Comparison of ENCODE assay signal across 10 mouse cellular contexts in the genomic region with DNA sequence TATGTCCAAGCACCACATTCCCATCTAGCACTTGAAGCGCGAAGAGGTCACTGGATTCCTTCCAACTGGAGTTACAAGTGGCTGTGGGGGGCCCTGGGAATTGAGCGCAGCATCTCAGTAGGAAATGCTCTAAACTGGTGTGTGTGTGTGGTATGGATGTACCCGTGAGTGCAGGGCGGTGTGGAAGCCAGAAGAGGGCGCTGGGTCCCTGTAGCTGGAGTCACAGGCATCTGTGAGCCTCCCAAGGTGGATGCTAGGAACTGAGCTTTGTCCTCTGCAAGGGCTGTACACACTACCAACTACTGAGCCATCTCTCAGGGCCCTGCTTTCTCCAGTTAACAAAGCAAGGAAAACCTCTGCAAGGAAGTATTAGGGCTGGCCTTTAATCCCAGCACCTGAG. TPM values are rescaled to one million over a fixed set of nuclear protein-coding genes. Genes with fewer than 3 reads are reported as not detected.
DNase-seq lines count a peak whose midpoint lies in the region; ATAC-seq and TF ChIP-seq lines count a peak whose summit lies in the region.
"Had no signal": no experiment of that assay in that cellular context is flagged by ENCODE, and none has a peak within 500 bp of the region (broad histone marks: within the 10 kb centered on the region; RNA-seq: fewer than 3 reads in every experiment).

No protein-coding gene starts in this region.

- CTCF ChIA-PET in Patski (lab: Charles Lee), result no interaction called here

- peak; percentile 47 for TF ChIP-seq CTCF in Patski (IDR thresholded peaks at IDR 0.05)

- intact Hi-C loops in gastrocnemius, postnatal 14 days (cut with DNase I; ENCODE audit: low total_unique reads), result loop anchor here (10.0 kb wide), 1 partner anchor 75 kb away; a partner anchor contains a TSS

- peaks cover 11% of the 10 kb centered on the region for H3K4me1 ChIP-seq in hindbrain, embryonic 14.5 days (replicated peaks; ENCODE audit: control insufficient read depth, insufficient read depth, low read length)

- H3K36me3 ChIP-seq in hindbrain, embryonic 14.5 days (replicated peaks; ENCODE audit: control insufficient read depth, insufficient read depth), result 0 out of 2 replicates have a peak, but pooled peaks cover 3% of the 10 kb centered on the region

- H3K4me3 ChIP-seq in hindbrain, embryonic 14.5 days (replicated peaks; ENCODE audit: low read length), result no peak overlapping the region

- H3K9me3 ChIP-seq in hindbrain, embryonic 14.5 days (ENCODE audit: control insufficient read depth, low read length), result no peaks in the 10 kb centered on the region

- ATAC-seq in Patski, result no peak
- ATAC-seq in hindbrain, embryonic 14.5 days (ENCODE audit: low FRiP score), result no peak

- peak; percentile 13 for DNase-seq in gastrocnemius, postnatal 14 days
- DNase-seq in gastrocnemius, postnatal 10 days, result no peak
- DNase-seq in 3T3-L1 (ENCODE audit: low read depth, low spot score) (peak; percentile 36), Patski (ENCODE audit: low read depth, low spot score) (no peak), MN1 (ENCODE audit: low spot score) (no peak)
- peak; percentile 41 for DNase-seq in lung, postnatal 10 days
- no peak for DNase-seq in right cerebral cortex, postnatal 36 days (ENCODE audit: low spot score in 2 of 2)
- DNase-seq in hindbrain, embryonic 14.5 days (ENCODE audit: low spot score), result no peak

- H3K27me3 ChIP-seq in Patski, result no peaks in the 10 kb centered on the region
- no peaks in the 10 kb centered on the region for H3K27me3 ChIP-seq in hindbrain, embryonic 14.5 days (ENCODE audit: control insufficient read depth, insufficient read depth, low read length)

- in situ Hi-C loops in Patski (cut with MboI; ENCODE audit: low pct_unique_long_range_greater_than_20kb), result loop anchor here (5.0 kb wide), 1 partner anchor 47 kb away; no protein-coding TSS in a partner anchor

- no peak overlapping the region for H3K4me2 ChIP-seq in hindbrain, embryonic 14.5 days (replicated peaks)

- no peak overlapping the region for H3K27ac ChIP-seq in hindbrain, embryonic 14.5 days

- no peak overlapping the region for H3K9ac ChIP-seq in hindbrain, embryonic 14.5 days

- POLR2A ChIA-PET in Patski (lab: Charles Lee), result no interaction called here

- 90% methylated on average over 6 of the region's 6 CpGs for WGBS in hindbrain, embryonic 14.5 days

RNA-seq across cellular contexts. Expression of a gene that starts 2.5 kb away (rescaled TPM):
- 10 to 100 TPM; 14.9 to 16.9 TPM for total RNA-seq in gastrocnemius, postnatal 14 days (2021)
- 10 to 100 TPM; 23.9 to 29.8 TPM for total RNA-seq in gastrocnemius, postnatal 10 days (2021)
- 59.7 TPM for polyA plus RNA-seq in Patski (2021)
- 76.0 and 79.8 TPM in 2 replicates for polyA plus RNA-seq in hindbrain, embryonic 14.5 days (2014; fragmentation: Nextera tagmentation; extraction: Ambion mirVana)

RNA-seq across cellular contexts. Expression of a gene that starts 26.6 kb away (rescaled TPM):
- 10 to 100 TPM in 1 of 2 experiments, 1 to 10 TPM in 1; 9.2 to 14.4 TPM for total RNA-seq in gastrocnemius, postnatal 14 days (2021)
- 10 to 100 TPM; 24.4 to 31.8 TPM for total RNA-seq in gastrocnemius, postnatal 10 days (2021)
- polyA plus RNA-seq in Patski (2021), result 115 TPM
- 1,580 and 1,755 TPM in 2 replicates for polyA plus RNA-seq in hindbrain, embryonic 14.5 days (2014; fragmentation: Nextera tagmentation; extraction: Ambion mirVana)

RNA-seq across cellular contexts. Expression of a gene that starts 33.4 kb away (rescaled TPM):
- total RNA-seq in gastrocnemius, postnatal 14 days (2021), result under 1 TPM; 0.37 to 0.44 TPM
- total RNA-seq in gastrocnemius, postnatal 10 days (2021), result under 1 TPM in 1 of 2 experiments, not detected in 1; 0.59 TPM
- 0.12 TPM for polyA plus RNA-seq in Patski (2021)
- polyA plus RNA-seq in hindbrain, embryonic 14.5 days (2014; fragmentation: Nextera tagmentation; extraction: Ambion mirVana), result 10.6 and 13.0 TPM in 2 replicates

RNA-seq across cellular contexts. Expression of a gene that starts 38.3 kb away (rescaled TPM):
- under 1 TPM; 0.62 to 0.66 TPM for total RNA-seq in gastrocnemius, postnatal 14 days (2021)
- total RNA-seq in gastrocnemius, postnatal 10 days (2021), result 1 to 10 TPM in 1 of 2 experiments, under 1 TPM in 1; 0.80 to 1.3 TPM
- polyA plus RNA-seq in Patski (2021), result not detected
- 0.39 and 1.0 TPM in 2 replicates for polyA plus RNA-seq in hindbrain, embryonic 14.5 days (2014; fragmentation: Nextera tagmentation; extraction: Ambion mirVana)
- total RNA-seq: common myeloid progenitor, adult 5-6 weeks had no signal

RNA-seq across cellular contexts. Expression of a gene that starts 49.0 kb away (rescaled TPM):
- not detected for total RNA-seq in gastrocnemius, postnatal 14 days (2021)
- not detected for total RNA-seq in gastrocnemius, postnatal 10 days (2021)
- not detected for polyA plus RNA-seq in Patski (2021)
- polyA plus RNA-seq in hindbrain, embryonic 14.5 days (2014; fragmentation: Nextera tagmentation; extraction: Ambion mirVana), result 0.55 and 0.78 TPM in 2 replicates
- total RNA-seq: common myeloid progenitor, adult 5-6 weeks had no signal
- polyA plus RNA-seq: limb, embryonic 11.5 days had no signal

Comparison
In these comparisons a context has a peak if more than half of its experiments do, and no peak if none do; other contexts are left out.
1. DNase-seq: peak in gastrocnemius, postnatal 14 days (single experiment), 3T3-L1 (single experiment) and lung, postnatal 10 days (single experiment); none in gastrocnemius, postnatal 10 days (single experiment), Patski (single experiment), right cerebral cortex, postnatal 36 days (0 of 2), MN1 (single experiment) and hindbrain, embryonic 14.5 days (single experiment).